Mouse (Mus musculus): ENCODE measurements around the gene Scn1b.
A peak's percentile ranks its signal among the peaks of the same experiment; 100 is the strongest.

The Scn1b gene

GRCm38 (mm10) chr7:31086175-31086755 is 40.5 kb downstream of the Scn1b start:
- DNase-seq (ENCODE audit: low read depth, low spot score) = no peak

- no peak for DNase-seq (ENCODE audit: low read depth, low spot score)
Observed at GRCm38 (mm10) chr7:31085171-31085570, 41.6 kb downstream of the Scn1b start.

GRCm38 (mm10) chr7:31084140-31084539 is 42.7 kb downstream of the Scn1b start:
- no peak for DNase-seq (ENCODE audit: low read depth, low spot score)

- DNase-seq (ENCODE audit: low read depth, low spot score) = no peak
Observed at GRCm38 (mm10) chr7:31082831-31083588, 43.8 kb downstream of the Scn1b start.

GRCm38 (mm10) chr7:31082106-31082505 is 44.7 kb downstream of the Scn1b start:
- DNase-seq (ENCODE audit: low read depth, low spot score) = no peak

GRCm38 (mm10) chr7:31081106-31081505 is 45.7 kb downstream of the Scn1b start:
- DNase-seq (ENCODE audit: low read depth, low spot score) = no peak

- DNase-seq (ENCODE audit: low read depth, low spot score) = peak; percentile 84
Observed at GRCm38 (mm10) chr7:31080611-31081010, 46.2 kb downstream of the Scn1b start.

GRCm38 (mm10) chr7:31079670-31080069 is 47.1 kb downstream of the Scn1b start:
- no peak for DNase-seq (ENCODE audit: low read depth, low spot score)

GRCm38 (mm10) chr7:31077885-31078445 is 48.8 kb downstream of the Scn1b start:
- peak; percentile 61 for DNase-seq (ENCODE audit: low read depth, low spot score)

- DNase-seq (ENCODE audit: low read depth, low spot score) = no peak
Observed at GRCm38 (mm10) chr7:31077470-31077869, 49.3 kb downstream of the Scn1b start.

- no peak for DNase-seq (ENCODE audit: low read depth, low spot score)
Observed at GRCm38 (mm10) chr7:31076492-31076891, 50.3 kb downstream of the Scn1b start, which contains the start of gene Fxyd3. Gene Fxyd3 (minus strand): TSS chr7:31076704.

- DNase-seq (ENCODE audit: low read depth, low spot score) = no peak
Observed at GRCm38 (mm10) chr7:31074713-31075069, 52.1 kb downstream of the Scn1b start.

GRCm38 (mm10) chr7:31074061-31074712 is 52.6 kb downstream of the Scn1b start:
- no peak for DNase-seq (ENCODE audit: low read depth, low spot score)

GRCm38 (mm10) chr7:31073546-31073945 is 53.3 kb downstream of the Scn1b start:
- DNase-seq (ENCODE audit: low read depth, low spot score) = no peak

- DNase-seq (ENCODE audit: low read depth, low spot score) = no peak
Observed at GRCm38 (mm10) chr7:31072326-31072725, 54.5 kb downstream of the Scn1b start.

- no peak for DNase-seq (ENCODE audit: low read depth, low spot score)
Observed at GRCm38 (mm10) chr7:31070324-31070723, 56.5 kb downstream of the Scn1b start.

GRCm38 (mm10) chr7:31069491-31069890 is 57.3 kb downstream of the Scn1b start:
- no peak for DNase-seq (ENCODE audit: low read depth, low spot score)

- DNase-seq (ENCODE audit: low read depth, low spot score) = no peak
Observed at GRCm38 (mm10) chr7:31067836-31068235, 59.0 kb downstream of the Scn1b start.
